Mouse (Mus musculus): ENCODE data around the gene Kmt5b. TPM values are rescaled to one million over a fixed set of nuclear protein-coding genes. Genes with fewer than 3 reads are reported as not detected.
A peak's percentile ranks its signal among the peaks of the same experiment; 100 is the strongest.

Kmt5b gene
- total RNA-seq (2021): 10 to 100 TPM; 40.3 to 47.9 TPM
- long read RNA-seq, experiment 1, partial matches to known transcripts: 3 of 3 reads
- long read RNA-seq, experiment 1, other reads (novel, unspliced or antisense): 0 of 3 reads
- long read RNA-seq, experiment 2, partial matches to known transcripts: 12 of 17 reads
- long read RNA-seq, experiment 2, other reads (novel, unspliced or antisense): 4 of 17 reads

DNA sequence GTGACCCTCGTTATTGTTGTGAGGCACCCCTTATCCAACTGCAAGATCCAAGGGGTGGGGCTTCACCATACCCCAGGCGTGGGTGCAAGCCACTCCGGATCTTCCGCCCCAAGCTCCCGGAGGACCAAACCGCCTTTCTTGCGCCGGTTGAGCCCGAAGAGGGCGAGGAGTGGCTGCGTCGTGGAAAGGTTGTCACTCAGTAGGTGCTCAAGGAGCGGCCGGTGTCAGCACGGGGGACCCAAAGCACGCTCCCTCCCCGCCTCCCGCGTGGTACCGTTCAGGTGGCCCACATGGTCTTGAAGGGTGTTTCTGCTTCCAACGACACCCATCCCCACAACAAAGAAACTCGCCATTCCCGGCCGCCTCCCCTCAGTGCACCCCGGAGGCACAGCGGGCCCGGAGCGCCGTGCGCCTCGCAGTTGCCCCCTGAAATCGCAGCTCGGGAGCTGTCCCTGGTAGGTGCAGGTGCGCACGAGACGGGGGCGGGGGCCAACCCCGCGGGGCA is at the start of gene Kmt5b:
Kmt5b (plus strand) TSS at position 146 of the 505 bp plus-strand sequence.
- DNase-seq (ENCODE audit: low spot score in 2 of 2): no peak

DNA sequence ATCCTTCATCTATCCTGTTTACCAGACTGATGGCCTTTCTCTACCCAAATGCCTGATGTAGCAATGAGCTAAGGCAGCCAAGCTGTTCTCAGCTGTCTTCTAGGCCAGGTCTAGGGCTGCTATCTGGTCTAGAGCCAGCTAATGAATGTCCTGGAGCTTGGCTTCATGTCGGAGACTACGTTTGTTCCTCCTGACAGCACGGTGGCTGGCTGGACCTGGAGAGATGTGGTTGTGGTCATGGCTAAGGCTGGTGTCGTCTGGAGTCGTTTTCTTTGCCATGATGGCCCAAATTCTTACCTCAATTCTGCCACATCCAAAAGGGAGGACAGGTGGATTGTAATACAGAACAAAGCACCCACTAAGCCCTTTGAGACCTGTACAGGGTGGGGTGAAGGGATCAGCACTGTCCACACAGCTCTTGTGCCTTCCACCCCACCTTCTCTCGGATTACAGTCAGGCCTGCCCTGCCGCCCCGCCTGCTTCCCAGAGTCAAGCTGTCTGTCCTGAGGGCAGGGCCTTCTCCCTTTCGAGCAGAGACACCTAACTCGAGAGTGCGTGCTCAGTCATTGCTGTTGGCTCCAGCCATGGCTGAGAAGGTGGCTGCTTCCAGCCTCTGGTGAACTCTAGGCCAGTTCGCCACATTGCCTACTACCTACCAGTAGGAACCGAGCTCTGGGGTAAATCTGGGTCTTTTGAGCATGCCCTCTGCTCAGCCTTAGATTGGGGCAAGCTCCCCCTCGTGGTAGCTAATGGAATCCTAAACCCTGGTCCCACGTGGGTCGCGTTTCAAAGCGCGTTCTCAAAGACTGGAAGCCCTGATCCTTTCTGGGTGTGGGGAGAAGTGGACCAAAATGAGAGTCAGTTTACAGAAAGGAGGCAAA is 48.5 kb upstream of the Kmt5b start:
- DNase-seq (ENCODE audit: low spot score in 2 of 2): peak; percentile 57 to 58

DNA sequence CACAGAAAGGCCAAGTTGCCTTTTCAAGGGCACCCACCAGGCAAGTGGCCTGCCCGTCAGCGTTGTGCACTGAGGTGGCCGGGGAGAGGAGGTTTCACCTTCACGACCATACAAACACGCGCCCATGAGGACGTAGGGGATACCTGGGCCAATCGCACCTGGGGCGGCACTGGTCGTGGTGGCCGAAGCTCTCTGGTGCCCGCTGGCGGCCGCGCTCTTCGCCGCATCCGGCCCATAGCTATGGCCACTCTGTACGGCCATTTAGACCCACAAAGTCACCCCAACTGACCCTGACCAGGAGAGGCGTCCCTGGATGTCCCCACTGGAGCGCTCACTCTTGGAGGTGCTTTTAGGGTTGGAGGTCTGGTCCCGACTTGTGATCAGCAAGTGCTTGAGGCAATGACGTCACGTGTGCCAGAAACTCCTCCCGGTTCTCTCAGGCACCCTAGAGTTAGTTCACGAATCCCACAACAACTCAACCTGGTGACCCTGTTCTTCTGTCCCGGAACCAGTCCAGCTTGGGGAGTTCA is 47.8 kb upstream of the Kmt5b start:
- DNase-seq (ENCODE audit: low spot score in 2 of 2): peak; percentile 66

DNA sequence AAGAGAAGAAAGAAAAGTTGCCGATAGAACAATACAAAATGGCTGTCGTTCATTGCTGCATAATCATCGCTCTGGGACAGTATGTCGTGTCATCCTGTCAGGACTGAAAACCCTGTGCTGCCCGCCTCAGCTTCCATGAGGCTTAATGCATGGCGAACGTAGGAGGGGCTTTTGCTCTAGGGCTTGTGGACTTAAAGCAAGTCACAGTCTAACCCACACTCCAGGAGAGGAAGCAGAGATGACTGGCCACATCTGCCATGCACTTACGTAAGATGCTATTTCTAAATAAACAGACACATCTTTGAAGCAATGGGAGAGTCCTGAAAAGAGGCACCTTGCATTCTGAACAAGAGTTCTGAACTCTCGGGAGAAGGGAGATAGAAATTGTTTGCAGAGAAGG is 44.1 kb upstream of the Kmt5b start:
- DNase-seq (ENCODE audit: low spot score in 2 of 2): no peak

DNA sequence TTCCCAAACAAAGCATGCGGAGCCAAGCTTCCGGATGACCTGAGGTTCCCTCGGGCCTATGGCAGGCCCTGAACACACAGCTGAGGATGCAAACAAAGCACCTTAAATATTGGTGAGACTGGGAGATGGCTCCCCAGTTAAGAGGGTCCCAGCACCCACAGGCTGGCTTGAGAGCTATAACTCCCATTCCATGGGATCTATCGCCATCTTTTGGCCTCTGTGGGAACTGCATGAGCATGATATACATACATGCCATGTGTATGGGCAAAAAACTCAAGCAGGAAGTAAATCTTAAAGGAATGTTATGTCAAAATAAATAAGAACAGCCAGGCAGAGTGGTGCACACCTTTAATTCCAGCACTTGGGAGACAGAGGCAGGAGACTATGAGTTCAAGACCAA is 43.3 kb upstream of the Kmt5b start:
- DNase-seq (ENCODE audit: low spot score in 2 of 2): peak; percentile 33 to 44

DNA sequence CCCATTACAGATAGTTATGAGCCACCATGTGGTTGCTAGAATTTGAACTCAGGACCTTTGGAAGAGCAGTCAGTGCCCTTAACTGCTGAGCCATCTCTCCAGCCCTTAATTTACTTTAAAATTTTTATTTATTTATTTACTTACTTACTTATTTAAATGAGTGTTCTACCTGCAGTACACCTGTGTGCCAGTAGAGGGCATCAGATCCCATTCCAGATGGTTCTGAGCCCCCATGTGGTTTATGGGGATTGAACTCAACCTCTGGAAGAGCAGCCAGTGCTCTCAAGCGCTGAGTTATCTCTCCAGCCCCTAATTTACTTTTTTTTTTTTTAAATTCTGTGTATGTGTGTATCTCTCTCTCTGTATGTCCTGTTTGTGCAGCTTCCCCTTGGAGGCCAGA is 42.4 kb upstream of the Kmt5b start:
- DNase-seq (ENCODE audit: low spot score in 2 of 2): peak; percentile 64 to 68

DNA sequence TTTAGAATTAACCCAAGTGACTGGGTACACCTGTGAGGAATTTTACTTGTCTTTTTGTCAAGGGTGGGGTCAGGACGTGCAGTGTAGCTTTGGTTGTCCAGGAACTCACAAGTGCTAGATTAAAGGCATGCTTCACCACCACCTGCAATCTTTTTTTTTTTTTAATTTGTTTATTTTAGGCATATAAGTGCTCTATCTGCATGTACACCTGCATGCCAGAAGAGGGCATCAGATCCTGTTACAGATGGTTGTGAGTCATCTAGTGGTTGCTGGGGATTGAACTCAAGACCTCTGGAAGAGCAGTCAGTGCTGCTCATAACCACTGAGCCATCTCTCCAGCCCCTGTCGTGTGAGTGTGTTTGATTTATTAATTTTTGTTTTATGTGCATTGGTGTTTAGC is 38.3 kb upstream of the Kmt5b start:
- DNase-seq (ENCODE audit: low spot score in 2 of 2): no peak

DNA sequence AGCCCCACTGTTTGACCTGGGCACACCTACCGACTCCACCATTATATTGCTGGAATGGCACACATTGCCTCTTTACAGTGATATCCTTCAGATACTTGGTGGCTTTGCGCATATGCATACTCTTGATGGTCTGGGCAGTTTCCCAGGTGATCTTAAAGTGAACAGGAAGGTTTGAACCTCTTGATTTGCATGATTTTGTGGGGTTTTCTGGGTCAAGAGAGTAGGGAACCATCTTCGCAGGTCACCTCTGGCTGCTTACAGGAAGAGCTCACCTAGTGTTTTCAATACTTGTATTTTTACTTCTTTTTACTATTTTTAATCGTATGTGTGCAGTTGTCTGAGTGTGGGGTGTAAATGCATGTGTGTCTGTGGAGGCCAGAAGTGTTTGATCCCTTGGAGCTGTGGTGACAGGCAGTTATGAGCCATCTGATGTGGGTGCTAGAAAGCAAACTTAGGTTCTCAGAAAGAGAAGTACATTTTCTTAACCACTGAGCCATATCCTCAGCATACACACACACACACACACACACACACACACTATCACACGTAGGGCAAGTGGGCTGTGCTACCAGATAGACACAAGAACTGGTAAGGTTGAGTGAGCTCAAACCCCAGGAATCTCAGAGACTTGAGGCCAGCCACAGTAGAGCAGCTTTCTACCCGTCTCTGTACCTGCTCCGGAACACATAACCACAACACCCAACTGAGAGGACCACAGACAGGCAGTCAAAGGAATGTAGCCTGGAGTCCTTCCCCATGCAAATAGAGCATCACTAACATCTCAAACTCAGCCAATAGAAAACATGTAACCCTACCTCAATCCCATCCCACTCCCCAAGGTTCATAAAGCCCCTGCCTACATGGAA is 36.2 kb upstream of the Kmt5b start:
- no peak for DNase-seq (ENCODE audit: low spot score in 2 of 2)

DNA sequence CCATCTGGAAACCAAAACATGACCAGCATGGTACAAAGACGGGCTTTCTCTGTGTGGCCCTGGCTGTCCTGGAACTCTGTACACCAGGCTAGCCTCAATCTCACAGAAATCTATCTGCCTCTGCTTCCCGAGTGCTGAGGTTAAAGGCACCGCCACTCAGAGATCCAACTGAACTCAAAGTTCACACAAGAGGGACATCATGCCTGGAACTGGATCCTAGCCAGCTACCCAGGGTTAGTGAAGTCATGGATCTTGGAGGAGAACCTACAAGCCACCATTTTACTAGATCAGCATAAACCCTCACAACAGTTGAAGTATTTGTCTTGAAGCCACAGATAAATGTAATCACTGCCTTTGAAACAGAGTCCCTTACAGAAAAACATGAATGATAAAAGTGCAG is 31.2 kb upstream of the Kmt5b start:
- no peak for DNase-seq (ENCODE audit: low spot score in 2 of 2)

DNA sequence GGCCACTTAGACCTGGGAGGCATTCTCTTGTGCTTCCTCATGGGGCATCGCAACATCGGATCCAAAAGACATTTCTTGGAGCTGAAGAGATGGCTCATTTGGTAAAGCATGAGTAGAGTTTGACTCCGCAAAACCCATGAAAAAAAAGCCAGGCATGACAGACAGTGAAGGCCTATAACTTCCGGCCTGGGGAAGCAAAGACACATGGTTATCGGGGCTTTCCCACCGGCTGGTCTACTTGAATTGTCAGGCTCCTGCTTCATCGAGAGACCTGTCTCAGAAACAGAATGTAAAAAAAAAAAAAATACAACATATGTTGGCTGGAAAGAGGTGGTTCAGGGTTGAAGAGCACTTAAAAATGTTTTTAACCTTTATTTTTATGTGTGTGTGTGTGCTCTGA is 27.6 kb upstream of the Kmt5b start:
- no peak for DNase-seq (ENCODE audit: low spot score in 2 of 2)

DNA sequence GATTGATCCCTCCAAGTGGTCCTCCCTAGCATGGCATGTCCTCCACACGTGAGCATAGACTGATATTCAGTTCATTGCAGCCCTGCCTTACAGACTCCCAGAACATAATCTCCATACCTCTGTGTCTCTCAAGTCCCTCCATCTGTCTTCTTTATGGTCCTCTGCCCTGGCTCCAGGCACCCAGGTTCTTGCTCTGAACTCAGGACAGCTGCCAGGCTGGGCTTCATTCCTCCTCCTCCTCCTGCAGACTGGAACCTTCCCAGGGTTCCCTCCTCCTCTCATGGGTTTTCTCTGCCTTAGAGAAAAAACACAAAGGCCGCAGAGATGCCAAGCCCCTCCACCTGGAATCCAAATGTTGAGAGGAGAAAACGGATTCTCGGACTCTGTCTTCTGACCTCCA is 24.5 kb upstream of the Kmt5b start:
- DNase-seq (ENCODE audit: low spot score in 2 of 2): no peak

DNA sequence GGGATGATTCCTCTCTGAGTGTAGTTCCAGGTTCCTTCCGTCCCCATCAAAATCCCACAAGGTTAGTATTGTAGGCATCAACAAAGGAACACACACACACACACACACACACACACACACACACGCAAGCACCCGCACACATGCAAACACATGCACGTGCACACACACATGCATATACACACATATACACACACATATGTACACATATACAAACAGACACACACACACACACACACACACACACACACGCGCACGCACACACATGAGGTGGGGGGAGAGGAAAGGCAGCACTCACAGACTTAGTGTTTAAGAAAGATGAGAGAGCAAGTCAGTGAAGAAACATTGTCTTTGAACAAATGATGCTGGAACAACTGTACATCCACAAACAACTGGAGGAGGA is 23.9 kb upstream of the Kmt5b start:
- DNase-seq (ENCODE audit: low spot score in 2 of 2): no peak

DNA sequence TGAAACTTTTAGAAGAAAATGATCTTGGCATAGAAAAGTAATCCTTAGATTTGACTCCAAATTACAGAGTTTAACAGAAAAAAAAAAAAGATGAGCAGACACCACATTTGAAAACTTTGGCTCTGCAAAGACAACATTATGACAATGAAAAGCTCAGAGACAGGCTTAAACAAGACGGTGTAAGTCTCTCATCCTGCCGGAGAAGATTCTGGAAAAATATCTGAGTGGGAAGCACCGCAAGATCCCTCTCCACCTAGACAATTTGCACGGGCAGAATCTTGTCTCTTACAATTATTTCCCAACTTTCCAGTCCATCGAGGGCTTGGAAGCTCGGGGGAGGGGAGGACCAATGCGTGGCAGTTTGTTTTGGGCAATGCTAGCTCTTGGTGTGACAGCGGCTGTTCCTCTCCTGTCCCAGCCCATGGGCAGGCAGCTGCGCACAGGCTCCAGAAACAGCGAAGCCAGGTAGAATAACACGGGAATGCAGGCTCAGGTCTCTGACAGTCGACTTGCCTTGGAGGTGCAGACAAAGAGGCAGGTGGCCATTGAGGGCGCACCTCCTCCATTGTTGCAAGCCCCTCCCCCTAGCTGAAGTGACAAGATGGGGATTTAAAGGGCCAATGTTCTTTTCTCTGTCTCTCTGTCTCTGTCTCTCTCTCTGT is 23.2 kb upstream of the Kmt5b start:
- peak; percentile 36 to 60 for DNase-seq (ENCODE audit: low spot score in 2 of 2)

DNA sequence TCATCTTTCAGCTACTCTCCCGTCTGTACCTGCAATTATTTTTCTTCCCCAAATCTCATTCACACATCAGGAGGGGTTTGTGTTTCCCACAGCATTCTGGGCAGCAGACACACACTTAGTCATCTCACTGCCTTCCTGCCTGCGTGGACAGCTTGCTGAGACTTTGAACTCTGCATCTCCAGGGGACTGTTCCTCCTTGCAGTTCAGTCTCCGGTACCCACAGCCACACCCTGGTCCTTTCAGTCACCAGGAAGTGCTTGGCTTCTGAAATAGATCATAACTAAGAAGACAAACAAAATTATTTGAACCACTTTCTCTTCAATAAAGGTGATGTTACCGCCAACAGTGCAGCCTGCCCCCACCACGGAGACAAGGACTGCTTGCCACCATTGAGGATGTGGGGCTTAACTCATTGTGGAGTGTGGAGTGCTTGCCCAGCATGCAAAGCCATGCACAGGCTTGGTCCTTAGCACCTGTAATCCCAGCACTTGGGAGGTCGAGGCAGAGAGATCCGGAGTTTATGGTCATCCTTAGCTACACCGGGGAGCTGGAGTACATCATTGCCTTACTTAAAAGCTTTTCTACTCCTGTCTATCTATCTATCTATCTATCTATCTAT is 14.5 kb upstream of the Kmt5b start:
- DNase-seq (ENCODE audit: low spot score in 2 of 2): no peak

DNA sequence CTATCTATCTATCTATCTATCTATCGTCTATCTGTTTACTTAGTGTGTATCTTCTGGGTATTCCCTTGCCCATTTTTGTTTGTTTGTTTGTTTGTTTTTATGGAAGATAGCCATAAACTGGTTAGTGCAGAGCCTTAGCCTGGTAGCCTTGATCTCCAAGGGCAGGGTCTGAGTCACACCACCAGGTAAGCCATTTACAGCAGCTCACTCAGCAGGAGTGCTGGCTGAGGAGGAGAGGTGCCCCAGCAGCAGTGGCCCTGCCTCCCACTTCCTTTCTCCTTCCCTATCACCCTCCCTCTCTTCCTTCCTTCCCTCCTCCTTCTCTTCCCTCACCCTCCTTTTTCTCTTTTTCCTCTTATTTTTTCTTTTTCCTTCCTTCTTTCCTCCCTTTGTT is 14.0 kb upstream of the Kmt5b start:
- no peak for DNase-seq (ENCODE audit: low spot score in 2 of 2)

DNA sequence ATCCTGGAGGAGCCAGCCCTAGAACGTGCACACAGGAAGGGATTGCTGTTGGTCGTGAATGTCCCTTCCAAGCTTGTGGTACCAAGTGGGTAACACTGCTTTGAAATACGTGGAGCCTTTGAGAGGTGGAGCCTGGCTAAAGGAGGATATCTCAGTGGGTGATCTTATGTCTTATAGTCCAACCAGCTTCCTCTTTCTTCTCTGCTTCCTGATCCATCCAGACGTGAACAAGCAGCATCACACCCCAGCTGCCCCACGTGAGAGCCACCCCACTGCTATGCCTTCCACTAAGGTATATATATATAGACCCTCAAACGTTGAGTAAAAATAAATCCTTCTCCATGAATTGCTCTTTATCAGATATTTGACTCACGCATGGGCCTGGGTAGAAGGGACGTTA is 13.5 kb upstream of the Kmt5b start:
- DNase-seq (ENCODE audit: low spot score in 2 of 2): no peak

DNA sequence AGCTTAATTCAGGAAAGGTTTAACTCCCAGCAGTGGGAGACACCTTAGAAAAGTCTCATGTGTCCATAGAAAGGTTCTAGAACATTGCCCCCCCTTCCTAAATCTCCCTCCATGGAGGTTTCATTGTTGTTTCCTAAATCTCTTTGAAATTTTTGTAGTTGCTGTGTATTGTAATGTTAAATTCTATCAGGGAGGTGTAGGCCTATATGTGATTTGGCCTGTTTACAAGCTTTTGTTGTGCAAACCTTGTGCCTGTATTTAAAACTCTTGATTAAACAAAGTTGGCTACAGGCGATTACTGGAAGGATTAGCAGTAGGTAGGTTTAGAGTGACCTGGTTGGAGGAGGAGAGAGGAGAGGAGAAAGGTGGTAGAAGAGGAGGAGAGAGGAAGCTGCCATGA is 9.4 kb upstream of the Kmt5b start:
- no peak for DNase-seq (ENCODE audit: low spot score in 2 of 2)

DNA sequence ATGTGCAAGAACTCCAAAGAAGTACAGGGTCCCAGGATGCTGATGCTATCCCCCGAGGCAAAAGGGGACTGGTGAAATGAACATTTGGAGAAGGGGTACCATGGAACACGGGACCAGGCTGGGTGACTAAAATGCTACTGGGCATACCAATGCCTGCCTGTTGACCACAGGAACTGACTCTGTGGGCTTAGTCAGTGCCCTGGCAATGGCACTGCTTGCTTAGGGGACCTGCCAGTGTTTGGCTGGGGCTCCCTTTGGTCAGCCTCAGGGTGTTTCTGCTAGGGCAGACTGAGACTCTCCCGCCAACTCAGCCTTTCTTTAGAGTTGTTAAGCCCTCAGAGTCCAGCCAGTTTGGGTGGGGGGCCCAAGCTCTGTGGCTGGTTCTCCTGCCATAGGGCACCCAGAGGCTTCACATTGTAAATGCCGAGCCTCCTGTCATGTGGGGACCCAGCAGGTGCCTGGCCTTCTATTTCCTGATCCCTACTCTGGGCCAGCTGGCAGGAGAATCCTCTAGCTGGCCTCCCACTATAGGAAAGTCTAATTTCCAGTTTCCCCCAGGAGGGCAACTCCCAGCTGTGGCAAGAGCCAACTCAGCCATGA is 1.9 kb upstream of the Kmt5b start:
- DNase-seq (ENCODE audit: low spot score in 2 of 2): no peak

DNA sequence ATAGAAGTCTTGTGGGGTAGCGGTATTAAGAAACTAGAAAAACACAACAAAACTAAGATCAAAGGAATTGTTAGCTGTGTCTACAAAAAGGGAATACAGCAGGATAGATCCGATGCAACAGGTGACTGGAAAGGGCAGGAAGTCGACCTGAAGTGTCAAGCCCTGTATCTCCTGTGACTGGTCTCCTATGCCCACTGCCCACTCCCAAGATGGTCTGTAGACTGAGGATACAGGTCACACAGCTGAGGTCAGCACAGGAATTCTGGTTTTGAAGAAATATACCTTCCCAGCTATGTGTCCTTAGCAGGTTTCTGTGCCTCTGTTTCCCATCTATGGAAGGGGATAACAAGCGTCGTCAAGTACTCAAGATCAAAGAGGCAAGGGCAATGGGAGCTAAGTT is 843 bp upstream of the Kmt5b start:
- DNase-seq (ENCODE audit: low spot score in 2 of 2): no peak

All from adrenal gland, adult 18-20 months (tissue).